Mouse (Mus musculus) adrenal gland, postnatal 36 days (tissue): ENCODE results near the gene Dhcr24. TPM values are rescaled to one million over a fixed set of nuclear protein-coding genes. Genes with fewer than 3 reads are reported as not detected.
A peak's percentile ranks its signal among the peaks of the same experiment; 100 is the strongest.

Experiments
- DNase-seq, 2 experiments: peaks; one replicate each; pipeline ENCODE4 v3.0.0; 2021; ENCODE audit warnings: mixed read lengths in 1 of 2
- total RNA-seq, 2 experiments: library from RNA; stranded (reverse); gene quantifications; 2 replicates each; pipeline ENCODE4 v1.2.3; 2021

Gene Dhcr24
- total RNA-seq, 2 experiments from 2014 or later, result 74.5 to 299 TPM

DNA sequence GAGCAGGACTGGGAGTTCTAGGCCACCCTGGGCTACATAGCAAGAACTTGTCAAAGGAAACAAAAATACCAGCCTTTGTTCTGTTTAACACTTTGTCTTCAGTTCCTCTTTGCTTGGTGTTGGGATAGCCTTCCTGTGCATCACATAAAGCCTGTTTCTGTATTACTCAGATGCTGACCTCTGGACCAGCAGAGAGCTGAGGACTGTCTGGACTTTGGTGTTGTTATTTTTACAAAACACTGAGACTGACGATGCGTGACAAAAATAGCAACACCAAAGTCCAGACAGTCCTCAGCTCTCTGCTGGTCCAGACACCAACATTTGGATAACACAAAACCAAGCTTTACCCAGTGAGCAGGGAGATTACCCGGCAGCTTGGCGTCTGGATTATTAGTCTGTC is 39.9 kb downstream of the Dhcr24 start:
- no peak for DNase-seq

DNA sequence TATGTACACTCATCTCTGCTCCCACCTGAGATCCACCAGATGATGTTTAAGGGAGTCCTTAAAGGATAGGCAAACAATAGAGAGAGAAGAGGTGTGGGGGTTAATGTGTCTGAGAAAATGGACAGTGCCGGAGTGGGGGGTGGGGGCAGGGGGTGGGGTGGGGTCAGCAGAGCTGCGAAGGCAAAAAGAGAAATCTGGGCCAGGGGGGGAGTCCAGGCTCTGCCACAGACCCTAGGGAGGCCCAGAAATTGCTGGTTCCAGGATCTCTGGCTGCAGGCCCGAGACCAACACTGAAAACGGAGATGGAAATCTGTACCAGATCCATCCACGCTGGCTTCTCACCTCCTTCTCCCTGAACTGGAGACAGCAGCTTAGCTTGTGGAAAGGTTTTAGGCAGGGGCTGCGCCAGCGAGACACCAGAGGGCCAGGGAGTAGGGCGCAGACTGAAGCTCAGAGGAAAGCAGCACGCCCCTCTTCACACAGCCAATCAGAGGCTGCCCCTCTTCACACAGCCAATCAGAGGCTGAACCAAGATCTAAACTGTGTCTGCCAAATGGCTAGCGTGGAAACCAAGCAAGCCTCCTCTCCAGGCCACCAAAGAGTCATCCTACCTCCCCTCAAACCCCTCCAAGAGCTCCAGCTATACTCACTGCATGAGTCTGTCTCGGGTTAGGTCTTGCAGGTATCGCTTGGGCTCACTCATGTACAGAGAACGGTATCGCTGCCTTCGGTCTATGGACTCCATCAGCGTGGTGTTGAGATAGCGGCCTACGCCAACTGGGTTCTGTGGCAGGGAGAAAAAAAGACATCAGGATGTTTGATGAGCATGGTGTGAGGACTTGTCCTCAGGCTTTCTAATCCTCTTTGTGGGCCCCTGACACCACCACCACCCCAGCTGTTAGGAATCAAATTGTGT is 46.1 kb downstream of the Dhcr24 start:
- DNase-seq, result no peak

DNA sequence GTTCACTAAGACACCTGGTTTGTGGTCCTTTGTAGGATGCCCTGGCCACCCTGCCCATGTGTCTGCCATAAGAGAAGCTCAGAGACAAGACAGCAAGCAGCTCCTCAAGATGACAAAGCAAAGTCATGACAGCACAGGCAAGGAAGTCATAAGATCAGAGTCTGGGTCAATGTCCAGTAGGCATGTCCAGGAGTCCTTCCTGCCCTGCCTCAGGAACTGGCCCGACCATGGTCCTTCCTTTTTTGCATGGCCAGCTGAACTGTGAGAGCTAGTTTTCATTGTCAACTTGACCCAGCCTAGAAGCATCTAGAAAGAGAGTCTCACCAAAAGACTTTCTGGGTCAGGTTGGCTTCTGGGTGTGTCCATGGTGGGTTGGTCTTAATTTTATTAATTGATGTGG is 47.1 kb downstream of the Dhcr24 start:
- DNase-seq, result no peak

DNA sequence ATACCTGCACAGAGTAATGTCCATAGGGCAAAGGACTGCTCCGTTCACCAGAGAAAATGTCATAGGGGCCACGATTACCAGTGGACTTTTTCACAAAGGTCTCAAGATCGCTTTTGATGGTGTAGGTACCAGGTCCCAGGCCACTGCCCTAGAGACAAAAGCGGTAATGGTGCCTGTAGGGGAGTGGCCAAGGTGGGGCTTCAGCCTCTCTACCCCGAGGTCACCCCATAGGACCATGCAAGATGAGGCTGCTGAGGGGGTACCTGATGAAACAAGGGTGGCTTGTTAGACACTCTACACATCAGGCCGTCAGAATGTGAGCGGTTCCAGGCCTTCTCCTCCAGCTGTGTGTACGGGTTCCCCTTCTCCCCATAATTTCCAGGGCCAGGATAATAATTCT is 52.3 kb downstream of the Dhcr24 start:
- DNase-seq, result no peak

DNA sequence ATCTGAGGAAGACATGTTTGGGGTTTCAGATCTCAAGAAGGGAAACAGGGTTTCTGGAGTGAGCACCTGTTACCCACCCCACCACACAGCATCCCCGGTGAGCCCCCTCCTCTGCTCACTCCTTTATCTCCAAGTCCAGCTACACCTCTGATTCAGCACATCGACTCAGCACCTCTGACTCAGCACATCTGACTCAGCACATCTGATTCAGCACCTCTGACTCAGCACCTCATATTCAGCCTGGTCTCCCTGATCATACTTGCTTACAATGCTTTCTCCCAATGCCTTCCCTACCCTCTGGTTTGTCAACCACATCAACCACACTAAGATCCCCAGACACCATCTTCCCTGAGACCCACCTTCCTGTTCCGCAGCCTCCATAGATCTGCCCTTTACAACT is 52.7 kb downstream of the Dhcr24 start:
- peak; percentile 66 to 69 for DNase-seq

DNA sequence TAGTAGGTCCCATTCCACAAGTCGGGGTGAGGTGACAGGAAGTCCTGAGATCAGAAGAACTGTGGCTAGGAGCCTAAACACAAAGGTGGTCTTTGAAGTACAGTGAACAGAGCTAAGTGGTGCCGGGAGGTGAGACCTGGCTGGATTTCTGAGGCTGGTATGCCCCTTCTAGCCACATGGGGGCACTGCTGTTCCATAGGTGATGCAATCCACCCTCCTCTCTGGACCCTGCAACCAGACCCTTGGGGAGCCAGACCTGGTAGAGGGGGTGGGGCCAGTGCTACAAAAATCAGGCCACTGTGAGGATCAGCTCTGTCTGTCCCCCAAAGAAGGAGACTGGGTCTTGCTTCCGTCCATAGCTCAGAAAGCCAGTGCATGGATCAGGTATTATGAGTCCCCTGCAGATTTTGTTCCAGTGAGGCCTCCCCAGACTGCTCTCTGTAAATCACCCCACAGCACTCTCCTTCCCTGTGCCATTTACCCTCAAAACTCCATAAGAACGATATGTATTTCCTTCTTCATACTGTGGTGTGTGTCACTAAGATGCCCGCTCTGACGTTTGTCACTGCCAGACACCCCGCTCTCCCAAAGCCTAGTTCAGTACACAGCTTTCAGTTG is 53.5 kb downstream of the Dhcr24 start:
- peak; percentile 66 to 70 for DNase-seq

DNA sequence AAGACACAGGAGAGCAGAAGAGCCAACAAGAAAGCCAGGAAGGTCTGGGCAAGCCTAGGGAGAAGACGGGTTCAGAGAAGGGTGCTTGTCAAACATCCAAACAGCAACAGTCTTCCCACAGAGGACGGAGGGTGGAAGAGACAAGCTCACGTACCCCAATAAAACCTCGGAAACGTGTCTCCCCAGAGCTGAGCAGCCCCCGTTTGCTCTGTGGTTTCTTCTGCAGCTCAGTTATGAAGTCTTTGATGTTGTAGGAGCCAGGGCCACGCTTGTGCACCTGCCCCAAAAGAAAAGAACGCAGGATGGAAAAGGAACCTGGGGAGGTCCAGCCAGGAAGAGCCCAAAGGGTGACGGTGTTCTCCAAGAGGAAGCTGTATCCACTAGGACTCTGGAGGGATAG is 54.0 kb downstream of the Dhcr24 start:
- no peak for DNase-seq

DNA sequence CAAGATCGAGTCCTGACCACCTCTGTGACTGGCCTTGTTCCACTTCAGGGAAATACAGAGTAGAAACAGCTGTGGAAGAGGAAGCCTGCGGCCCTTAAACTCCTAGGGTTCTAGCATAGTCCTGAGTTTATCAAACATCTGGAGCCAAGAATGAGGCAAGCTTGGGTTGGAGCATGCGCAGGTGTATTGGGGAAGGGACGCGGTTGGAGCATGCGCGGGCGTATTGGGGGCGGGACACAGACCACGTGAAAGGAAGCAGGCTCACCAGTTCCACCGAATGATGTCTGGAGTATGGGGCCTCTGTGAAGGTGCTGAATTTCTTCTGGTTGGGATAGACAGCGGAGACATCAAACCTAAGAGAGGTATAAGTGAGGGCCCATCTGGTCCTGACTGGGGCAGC is 54.8 kb downstream of the Dhcr24 start:
- no peak for DNase-seq

DNA sequence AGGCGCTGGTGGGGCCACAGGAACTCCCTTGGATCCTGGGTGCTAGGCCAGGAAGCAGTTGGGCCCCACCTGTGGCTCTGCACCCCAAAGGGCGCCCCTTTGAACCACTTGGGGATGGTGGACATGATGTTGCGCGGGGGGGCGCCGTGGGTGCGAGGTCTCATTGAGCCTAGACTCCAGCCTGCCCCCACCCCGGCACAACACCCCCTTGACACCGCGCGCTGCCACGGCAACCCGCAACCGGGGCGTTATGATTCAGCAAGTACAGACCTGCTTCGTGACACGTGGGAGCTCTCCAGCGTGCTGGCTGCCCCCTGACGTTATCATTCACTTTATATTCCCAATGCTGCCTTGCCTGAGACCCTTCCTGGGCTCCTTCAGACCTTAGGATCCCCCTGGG is 56.2 kb downstream of the Dhcr24 start, which contains the start of gene Lexm:
Gene Lexm (minus strand): TSS at position 186 of the 400 bp plus-strand sequence.
- peak; percentile 11 to 17 for DNase-seq

DNA sequence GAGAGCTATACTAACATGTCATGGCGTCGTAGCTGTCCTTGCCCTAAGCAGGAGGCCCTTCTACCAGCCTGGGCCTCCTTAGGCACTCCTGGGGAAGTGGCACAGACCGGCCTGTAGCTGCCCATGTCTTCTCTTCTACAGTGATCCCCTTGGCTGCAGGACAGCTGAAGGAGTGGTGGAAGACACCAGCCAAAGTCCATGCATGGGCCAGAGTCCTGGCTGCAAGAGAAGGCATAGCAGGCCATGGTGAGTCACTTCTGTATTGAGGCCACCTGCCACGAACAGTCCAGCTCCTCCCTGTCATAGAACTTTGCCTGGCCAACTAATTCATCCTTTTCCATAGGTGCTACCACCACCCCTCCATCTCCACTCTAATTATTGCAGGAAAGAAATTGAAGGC is 58.1 kb downstream of the Dhcr24 start:
- DNase-seq, result no peak

DNA sequence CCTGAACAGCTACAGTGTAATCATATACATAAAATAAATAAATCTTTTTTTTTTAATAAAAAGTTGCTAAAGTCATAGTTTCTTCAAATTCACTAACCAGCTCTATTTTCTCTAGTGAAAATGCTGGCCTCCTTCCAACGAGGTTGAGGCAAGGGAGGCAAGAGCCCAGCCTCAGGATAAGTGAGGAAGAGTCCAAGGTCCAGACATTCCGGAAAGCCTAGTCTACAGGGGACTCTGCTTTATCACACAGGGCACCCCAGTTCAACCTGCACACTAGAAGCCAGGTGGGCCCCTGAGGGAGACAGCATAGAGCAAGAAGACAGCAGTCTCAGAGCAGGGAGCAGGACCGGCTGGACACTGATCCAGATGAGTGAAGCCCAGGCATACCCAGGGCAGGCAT is 60.6 kb downstream of the Dhcr24 start:
- DNase-seq, result no peak

DNA sequence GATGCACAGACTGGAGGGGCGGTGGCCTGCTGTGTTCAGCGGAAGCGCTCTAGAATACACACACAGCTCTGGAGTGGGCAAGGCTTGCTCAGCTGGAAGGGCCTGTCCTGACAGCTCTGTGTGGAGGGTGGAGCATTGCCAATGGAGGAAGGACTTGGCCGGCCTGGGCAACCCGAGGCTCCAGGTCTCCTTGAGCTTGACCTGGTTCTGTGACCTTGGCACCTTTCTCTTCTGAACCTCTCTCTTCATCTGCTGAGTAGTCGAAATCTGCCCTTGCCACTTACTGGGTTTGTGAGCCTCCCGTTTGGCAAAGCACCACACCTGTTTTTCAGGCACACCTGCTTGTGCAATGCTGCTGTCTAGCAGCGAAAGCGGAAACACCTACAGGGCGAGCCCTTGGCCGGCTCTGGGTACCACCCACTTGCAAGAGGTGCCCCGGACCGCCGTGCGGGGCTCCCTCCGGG is 61.2 kb downstream of the Dhcr24 start, which contains the start of gene Ttc22:
Gene Ttc22 (plus strand): TSS at position 403 of the 464 bp plus-strand sequence.
- DNase-seq, result peak; percentile 32 to 59

DNA sequence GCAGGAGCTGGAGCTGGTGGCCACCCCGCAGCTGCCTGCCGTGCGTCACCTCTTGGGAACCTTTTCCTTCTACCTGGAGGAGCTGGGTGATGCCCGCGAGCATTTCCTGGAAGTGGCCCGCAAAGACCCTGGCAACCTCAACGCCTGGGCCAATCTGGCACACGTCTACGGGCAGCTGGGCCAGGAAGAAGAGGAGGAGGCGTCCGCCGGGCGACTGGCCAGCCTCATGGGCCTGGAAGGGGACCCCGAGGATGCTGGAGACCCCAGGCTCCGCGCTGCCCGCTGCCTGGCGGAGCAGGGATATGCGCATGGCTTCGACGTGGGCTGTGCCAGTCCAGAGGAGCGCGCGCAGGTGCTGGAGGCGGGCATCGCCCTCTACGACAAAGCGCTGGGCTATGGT is 61.9 kb downstream of the Dhcr24 start:
- no peak for DNase-seq

DNA sequence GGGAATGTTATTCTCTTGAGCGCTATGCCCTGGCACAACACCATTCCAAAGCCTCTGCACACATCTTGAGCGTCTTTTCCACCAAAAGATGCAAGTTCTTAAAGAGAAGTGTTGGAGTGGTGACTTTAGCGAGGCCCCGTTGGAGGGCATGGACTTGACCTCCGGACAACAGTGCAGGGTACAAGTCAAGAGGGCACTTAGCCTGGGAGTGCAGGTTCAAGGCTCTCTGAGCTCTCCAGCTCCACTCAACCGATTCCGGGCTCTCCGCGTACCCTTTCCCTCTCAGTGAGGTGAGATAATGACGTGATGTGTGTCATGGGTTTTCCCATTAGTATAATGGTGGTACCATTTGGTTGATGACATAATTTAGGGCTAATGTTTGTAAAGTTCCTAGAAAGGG is 63.4 kb downstream of the Dhcr24 start:
- no peak for DNase-seq

DNA sequence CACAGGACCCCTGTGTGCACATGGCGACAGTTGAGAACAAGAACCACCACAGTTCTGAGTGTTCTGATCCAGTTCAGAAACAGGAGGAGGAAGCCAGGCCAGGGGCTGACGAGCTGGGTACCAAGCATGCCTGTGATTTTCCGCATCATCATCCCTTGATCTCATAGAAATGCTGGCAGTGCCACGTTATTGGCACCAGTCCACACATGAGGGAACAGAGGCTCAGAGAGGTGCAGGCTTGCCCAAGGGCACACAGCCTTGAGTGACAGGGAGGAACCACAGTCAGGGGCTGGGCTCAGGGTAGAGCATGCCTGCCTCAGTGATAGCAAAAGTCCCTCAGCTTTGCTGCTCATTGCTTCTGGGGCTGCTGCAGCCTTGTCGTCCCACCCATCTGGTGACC is 67.0 kb downstream of the Dhcr24 start:
- peak; percentile 27 to 38 for DNase-seq

DNA sequence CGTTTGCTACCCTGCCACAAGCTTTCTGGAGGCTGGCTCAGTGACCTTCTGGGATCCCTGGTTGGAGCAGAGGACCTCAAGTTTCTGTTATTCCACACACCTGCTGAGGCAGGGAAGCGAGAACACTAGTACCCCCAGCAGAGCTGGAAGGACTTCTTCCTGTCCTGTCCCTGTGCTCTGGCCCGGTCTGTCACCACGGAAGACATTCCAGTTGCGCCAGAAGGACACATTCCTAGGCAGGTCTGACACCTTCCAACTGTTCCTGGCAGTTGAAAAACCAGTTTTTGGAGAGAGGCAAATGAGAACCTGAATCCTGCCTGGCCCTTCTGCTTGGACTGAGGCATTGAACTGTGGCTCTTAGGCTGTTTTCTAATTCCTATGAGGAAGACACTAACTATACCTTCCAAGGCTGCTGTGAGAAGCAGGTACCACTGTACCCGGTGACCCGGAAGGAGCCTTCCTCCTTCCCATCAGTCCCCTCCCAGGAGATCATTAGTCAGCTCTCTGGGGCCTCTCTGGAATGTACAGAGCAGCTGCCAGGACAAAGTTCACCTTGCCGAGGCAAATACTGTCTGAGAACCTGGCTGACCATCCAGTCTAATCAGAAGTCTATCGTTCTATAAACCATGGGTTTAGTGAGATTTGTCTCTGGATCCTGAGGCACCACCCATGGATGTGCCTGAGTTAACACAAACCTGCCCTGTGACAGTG is 68.0 kb downstream of the Dhcr24 start:
- DNase-seq, result no peak

DNA sequence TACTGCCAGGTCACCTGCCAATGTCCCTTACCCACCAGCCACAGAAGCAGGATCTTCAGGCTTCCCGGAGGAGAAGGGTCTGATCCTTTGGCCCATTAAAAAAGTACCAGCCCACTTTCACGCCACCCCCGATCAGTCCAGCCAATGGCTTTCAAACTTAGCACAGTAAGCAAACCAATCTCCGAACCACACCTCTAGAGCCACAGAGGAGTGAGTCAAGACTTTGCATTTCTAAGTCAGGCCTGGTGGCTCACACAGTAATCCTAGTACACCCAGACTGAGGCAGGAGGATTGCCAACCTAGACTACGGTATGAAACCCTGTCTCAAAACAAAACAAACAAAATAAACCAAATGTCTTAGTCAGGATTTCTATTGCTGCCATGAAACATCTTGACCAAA is 68.5 kb downstream of the Dhcr24 start:
- no peak for DNase-seq

DNA sequence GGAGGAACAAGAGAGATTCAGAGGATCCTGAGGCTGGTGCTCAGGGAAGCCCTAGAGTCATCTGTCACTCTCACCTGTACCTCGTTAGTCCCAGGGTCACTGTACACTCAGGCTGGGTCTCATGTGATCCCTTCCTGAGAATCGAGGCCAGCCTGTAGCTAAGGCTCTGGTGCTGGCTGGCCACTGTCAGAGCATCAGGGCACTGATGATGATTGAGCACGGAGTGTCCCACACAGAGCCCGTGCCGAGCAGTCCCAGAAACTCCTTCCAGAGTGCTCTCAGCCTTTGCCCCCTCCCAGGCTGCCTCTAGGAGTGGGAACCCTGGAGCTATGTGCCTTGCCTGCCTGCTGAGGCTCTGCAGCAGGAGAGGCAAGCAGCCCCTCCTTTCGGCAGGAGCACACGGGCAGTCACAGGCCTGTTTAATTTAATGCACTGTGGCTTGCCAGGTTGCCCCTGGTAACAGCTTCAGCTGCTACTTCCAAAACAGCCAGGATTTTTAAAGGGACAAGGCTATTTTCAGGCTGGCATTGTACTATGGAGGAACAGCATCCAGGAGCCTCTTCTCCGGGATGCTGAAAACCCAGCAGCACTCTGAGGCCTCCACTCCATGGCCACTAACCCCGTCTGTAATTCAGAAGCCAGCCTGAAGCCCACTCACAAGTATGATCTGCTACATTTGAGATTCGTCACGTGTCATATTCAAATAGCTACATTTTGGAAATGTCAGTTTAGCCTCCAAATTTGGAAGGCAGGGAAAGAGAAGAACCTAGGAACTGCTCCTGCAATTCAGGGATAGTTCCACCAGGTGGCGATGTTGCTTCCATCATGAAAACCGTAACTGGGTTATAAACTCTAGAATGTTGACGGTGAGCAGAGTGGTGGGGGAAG is 69.7 kb downstream of the Dhcr24 start:
- DNase-seq, result peak; percentile 53 to 56

DNA sequence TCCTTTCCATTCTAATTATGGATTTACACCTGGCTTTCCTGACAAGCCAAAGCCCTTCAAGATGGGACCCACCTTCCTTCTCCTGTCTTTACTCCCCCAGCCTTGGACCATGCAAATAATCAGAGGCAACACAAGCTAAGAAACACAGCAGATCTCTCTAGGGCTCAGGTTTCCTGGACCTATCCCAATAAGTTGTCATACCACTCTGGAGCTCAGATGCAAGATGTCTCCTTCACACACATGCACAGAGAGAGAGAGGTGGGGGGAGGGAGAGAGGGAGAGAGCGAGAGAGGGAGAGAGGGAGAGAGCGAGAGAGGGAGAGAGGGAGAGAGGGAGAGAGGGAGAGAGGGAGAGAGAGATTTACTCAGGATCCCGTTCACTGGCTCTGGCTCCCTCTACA is 71.5 kb downstream of the Dhcr24 start:
- no peak for DNase-seq

DNA sequence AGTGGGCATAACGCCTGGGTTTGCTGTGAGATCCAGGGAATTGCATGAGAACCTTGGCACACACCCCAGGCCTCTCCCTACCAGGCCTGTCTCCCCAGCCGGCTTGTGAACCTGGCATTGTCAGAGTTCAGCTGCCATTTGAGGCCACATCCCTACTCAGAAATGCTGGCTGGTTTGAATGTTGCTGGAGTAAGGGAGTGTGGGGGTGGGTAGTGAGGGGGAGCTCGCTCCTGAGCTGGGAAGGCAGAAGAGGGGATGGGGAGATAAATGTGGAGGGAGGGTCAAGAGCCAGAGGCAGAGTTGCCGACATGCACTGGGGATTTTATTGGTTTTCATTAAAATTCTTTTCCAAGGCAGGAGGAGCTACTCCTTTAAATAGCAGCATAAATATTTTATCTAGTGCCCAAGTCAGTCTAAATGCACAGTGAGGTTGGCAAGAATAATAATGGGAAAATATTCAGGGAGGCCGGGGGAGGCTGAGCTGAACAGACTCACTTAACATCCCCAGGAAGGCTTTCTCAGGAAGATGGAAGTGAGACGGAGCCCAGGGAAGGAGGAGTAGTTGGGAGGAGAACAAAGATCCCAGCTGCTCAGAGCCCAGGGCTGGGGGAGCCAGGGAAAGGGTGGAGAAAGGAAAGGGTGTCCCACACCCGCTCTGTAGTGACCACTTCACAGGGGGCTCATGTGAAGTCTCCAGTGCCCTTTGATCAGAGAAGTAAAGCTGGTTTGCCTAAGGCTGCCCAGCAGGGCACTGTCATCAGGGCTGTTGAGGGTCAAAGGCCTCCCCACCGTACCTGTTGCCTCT is 72.6 kb downstream of the Dhcr24 start:
- no peak for DNase-seq

DNA sequence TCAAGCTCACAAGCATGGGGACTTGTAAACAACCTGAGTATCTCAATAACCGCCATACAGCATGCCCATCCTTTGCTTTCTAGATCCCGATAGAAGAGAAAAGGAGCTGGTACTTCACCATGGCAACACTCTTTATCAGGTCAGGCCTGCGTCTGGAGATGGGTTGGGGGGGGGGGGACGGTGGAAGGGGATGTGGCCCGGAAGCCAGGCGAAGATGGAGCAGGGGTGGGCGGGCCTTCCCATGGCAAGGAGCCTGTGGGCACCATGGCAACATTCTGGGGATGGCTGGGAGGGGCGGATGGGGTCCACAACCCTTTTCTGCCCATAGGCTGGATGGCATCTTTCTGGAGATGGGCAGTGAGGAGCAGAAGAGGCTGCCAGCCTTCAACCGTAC is 73.2 kb downstream of the Dhcr24 start:
- no peak for DNase-seq
